Mouse (Mus musculus) intestine, embryonic 14.5 days (tissue): ENCODE measurements around the gene Gabarapl2. TPM values are rescaled to one million over a fixed set of nuclear protein-coding genes. Genes with fewer than 3 reads are reported as not detected.

Source experiments
- ATAC-seq: fragments of 200-750 bp; cut with Nextera tagmentation; replicated peaks from 2 replicates; pipeline ENCODE4 v1.8.0; 2017; ENCODE audit warnings: low read depth, moderate number of reproducible peaks, moderate TSS enrichment, moderate library complexity; ENCODE audit not compliant: low FRiP score, low TSS enrichment
- DNase-seq: peaks from one replicate; pipeline ENCODE4 v3.0.0-alpha.2; 2018; ENCODE audit warnings: low spot score
- H3K27ac ChIP-seq: fragments of 300-500 bp; sonication (generic); 2 replicates; pipeline ENCODE4 v1.5.1; 2014; ENCODE audit warnings: low read depth, mild to moderate bottlenecking, control low read depth
- H3K27me3 ChIP-seq: fragments of 300-500 bp; sonication (generic); replicated peaks from 2 replicates; pipeline ENCODE4 v1.6.1; 2014; ENCODE audit warnings: low read length, control low read depth; ENCODE audit not compliant: control insufficient read depth, insufficient read depth
- H3K36me3 ChIP-seq: fragments of 300-500 bp; sonication (generic); 2 replicates; pipeline ENCODE4 v1.6.1; 2014; ENCODE audit warnings: low read length, control low read depth; ENCODE audit not compliant: control insufficient read depth, insufficient read depth
- H3K4me1 ChIP-seq: fragments of 300-500 bp; sonication (generic); replicated peaks from 2 replicates; pipeline ENCODE4 v1.6.1; 2014; ENCODE audit warnings: low read length, control low read depth, mixed read lengths; ENCODE audit not compliant: control insufficient read depth, insufficient read depth
- H3K4me2 ChIP-seq: fragments of 300-500 bp; sonication (generic); 2 replicates; pipeline ENCODE4 v1.6.1; 2014; ENCODE audit warnings: low read length
- H3K4me3 ChIP-seq: fragments of 300-500 bp; sonication (generic); 2 replicates; pipeline ENCODE4 v1.5.1; 2014; ENCODE audit warnings: low read depth, low read length, control low read depth, mixed read lengths
- H3K9ac ChIP-seq: fragments of 300-500 bp; sonication (generic); 2 replicates; pipeline ENCODE4 v1.6.1; 2014; ENCODE audit warnings: mild to moderate bottlenecking, low read length
- H3K9me3 ChIP-seq: fragments of 300-500 bp; sonication (generic); 2 replicates; pipeline ENCODE4 v1.6.1; 2016; ENCODE audit warnings: low read length, control low read depth; ENCODE audit not compliant: control insufficient read depth
- WGBS: fragments of 180-500 bp; shearing (Covaris S2); extraction: QIAGEN DNeasy Blood & Tissue Kit; methylation state at CpG from one replicate; pipeline ENCODE4 v1.1.7; 2014; 5-methylcytosine and 5-hydroxymethylcytosine counted together
- polyA plus RNA-seq: library from polyadenylated mRNA; unstranded; fragments of >200 nt; fragmentation: Nextera tagmentation; extraction: Ambion mirVana; gene quantifications from 2 replicates; pipeline ENCODE4 v1.2.1, GENCODE M21; 2014

The Gabarapl2 gene
- polyA plus RNA-seq, 1 experiment from 2014 or later, result 182 TPM

DNA sequence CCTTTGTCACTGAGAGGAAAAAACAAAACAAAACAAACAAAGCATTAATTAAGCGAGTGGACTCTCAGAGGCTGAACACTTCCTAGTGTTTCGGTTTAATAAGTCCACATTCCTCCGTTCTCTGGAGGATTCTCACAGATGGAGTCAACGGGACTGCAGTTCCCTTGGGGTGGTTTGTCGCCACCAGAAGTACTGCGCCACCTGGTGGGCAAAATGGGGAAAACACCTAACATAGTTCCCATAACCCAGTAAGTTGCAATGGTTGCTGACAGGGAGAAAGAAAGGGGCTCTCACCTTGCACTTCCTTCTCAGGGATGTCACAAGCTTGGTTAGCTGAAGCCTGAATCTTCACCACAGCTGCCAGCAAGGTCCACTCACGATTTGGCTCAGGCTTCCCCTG lies 49.4 kb downstream of the Gabarapl2 start:
- Histone ChIP-seq H3K36me3 (peaks cover 61% of the 10 kb centered on the region), H3K4me2 (no peak overlapping the region), H3K9me3 (no peaks in the 10 kb centered on the region), H3K4me1 (peaks cover 6% of the 10 kb centered on the region), H3K9ac (no peak overlapping the region), H3K27ac (no peak overlapping the region), H3K4me3 (no peak overlapping the region), H3K27me3 (no peaks in the 10 kb centered on the region)
- no peak for ATAC-seq
- peak; percentile 95 for DNase-seq
- WGBS, result 16% methylated on average over 7 of the region's 7 CpGs

DNA sequence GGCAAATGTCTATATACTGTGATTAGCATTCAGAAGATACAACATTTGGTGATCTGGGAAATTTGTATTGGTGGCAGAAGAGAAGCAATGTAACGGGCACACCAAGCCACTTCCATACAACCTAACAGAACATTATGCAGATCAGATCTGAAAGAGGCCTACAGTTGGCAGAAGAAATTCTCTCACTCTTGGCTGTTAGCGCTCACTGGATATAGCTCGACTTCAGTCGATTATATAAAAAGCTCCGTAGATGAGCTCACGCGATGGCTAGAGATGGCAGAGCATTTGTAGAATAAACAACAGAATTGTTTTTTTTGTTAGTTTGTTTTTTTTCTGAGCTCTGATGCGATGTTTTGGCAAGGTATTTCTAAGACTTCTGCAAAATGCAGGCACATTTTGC lies 50.8 kb downstream of the Gabarapl2 start:
- no peaks in the 10 kb centered on the region for H3K27me3 ChIP-seq
- H3K4me1 ChIP-seq, result peaks cover 6% of the 10 kb centered on the region
- peak overlapping the region; percentile 79 for H3K4me3 ChIP-seq
- H3K4me2 ChIP-seq, result peak overlapping the region; percentile 85
- ATAC-seq (no peak), DNase-seq (no peak)
- no peaks in the 10 kb centered on the region for H3K9me3 ChIP-seq
- H3K27ac ChIP-seq, result no peak overlapping the region
- peaks cover 63% of the 10 kb centered on the region for H3K36me3 ChIP-seq
- WGBS, result 52% methylated on average over 8 of the region's 8 CpGs
- peak overlapping the region; percentile 79 for H3K9ac ChIP-seq

DNA sequence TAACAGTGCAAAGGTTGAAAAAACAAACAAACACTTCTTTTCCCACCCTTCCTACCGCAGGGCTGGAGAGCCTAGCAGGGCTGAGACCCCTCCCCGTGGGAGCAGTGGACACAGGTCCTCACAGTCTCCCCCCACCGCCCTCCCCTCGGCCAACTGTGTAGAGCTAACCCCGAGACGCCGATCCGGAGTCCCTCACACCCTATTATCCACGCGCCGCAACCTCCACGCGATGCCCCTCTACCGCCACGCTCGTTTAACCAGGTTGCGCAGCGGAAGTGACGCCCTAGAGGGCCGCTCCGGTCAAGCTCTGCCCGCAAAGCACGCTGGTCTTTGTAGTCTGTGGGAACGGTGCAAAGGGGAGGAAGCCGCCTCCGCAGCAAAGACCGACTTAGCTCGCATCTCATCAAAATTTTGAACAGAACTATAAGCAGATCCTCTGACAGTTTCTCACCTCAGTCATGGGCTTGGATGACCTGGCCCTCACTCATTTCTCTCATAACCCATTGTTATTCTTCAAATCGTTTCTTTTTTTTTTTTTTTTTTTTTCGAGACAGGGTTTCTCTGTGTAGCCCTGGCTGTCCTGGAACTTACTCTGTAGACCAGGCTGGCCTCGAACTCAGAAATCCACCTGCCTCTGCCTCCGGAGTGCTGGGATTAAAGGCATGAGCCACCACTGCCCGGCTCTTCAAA lies 51.7 kb downstream of the Gabarapl2 start, which contains the start of gene Adat1:
Gene Adat1, minus strand, starts transcription at position 290 of the 690 bp plus-strand sequence.
- H3K4me2 ChIP-seq, result peak within 1 kb of the TSS; percentile 85
- H3K27me3 ChIP-seq, result no peaks in the 10 kb centered on the region
- H3K4me3 ChIP-seq, result peak within 1 kb of the TSS; percentile 79
- DNase-seq (peak; percentile 93), ATAC-seq (peak; percentile 93)
- 4% methylated on average over 32 of the region's 33 CpGs for WGBS
- no peak within 1 kb of the TSS for H3K27ac ChIP-seq
- H3K9me3 ChIP-seq, result no peaks in the 10 kb centered on the region
- H3K36me3 ChIP-seq, result peaks cover 65% of the 10 kb centered on the region
- H3K9ac ChIP-seq, result peak within 1 kb of the TSS; percentile 79
- peaks cover 6% of the 10 kb centered on the region for H3K4me1 ChIP-seq

DNA sequence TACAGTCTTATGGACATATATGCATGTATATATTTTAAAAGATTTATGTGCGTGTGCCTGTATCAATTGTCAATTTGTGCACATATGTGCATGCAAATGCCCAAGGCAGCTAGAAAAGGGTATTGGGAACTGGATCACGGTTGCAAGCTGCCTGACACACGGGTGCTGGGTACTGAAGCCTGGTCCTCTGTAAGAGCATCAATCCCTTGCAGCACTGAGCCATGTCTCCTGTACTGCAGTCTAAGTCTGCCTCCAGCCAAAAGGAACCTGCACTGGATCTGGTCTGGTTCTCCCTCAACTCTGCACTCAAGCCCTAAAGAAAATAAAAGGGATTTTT lies 52.2 kb downstream of the Gabarapl2 start:
- ATAC-seq (no peak), DNase-seq (peak; percentile 52)
- no peak overlapping the region for H3K4me3 ChIP-seq
- H3K36me3 ChIP-seq, result peaks cover 66% of the 10 kb centered on the region
- H3K9me3 ChIP-seq, result no peaks in the 10 kb centered on the region
- peaks cover 6% of the 10 kb centered on the region for H3K4me1 ChIP-seq
- WGBS, result 67% methylated on average over 3 of the region's 3 CpGs
- no peaks in the 10 kb centered on the region for H3K27me3 ChIP-seq
- peak overlapping the region; percentile 85; the same call in 1 of the 2 replicates for H3K4me2 ChIP-seq
- no peak overlapping the region for H3K9ac ChIP-seq
- no peak overlapping the region for H3K27ac ChIP-seq

Other genes starting within 250 kb of the Gabarapl2 start
- 387 TPM in 1 of 2 replicates, not detected in the other for gene Ctrb1, start 249.7 kb upstream of the Gabarapl2 start, polyA plus RNA-seq
- gene Bcar1, start 196.9 kb upstream of the Gabarapl2 start, polyA plus RNA-seq, result 50.2 and 54.2 TPM in 2 replicates
- gene Cfdp1, start 86.4 kb upstream of the Gabarapl2 start, polyA plus RNA-seq, result 166 and 198 TPM in 2 replicates
- gene Tmem170, start 64.0 kb upstream of the Gabarapl2 start, polyA plus RNA-seq, result 9.0 and 9.4 TPM in 2 replicates
- 2.1 and 2.6 TPM in 2 replicates for gene Chst5, start 30.3 kb upstream of the Gabarapl2 start, polyA plus RNA-seq
- gene Tmem231, start 6.8 kb upstream of the Gabarapl2 start, polyA plus RNA-seq, result 12.8 and 13.8 TPM in 2 replicates
- gene Adat1, start 51.6 kb downstream of the Gabarapl2 start, polyA plus RNA-seq, result 7.4 and 11.0 TPM in 2 replicates
- 226 and 241 TPM in 2 replicates for gene Kars, start 70.6 kb downstream of the Gabarapl2 start, polyA plus RNA-seq
- 21.3 and 22.9 TPM in 2 replicates for gene Terf2ip, start 70.7 kb downstream of the Gabarapl2 start, polyA plus RNA-seq
- gene Gm6793, start 74.3 kb downstream of the Gabarapl2 start, polyA plus RNA-seq, result 0.28 and 0.91 TPM in 2 replicates